Mouse (Mus musculus) cerebellum, adult 2 months (tissue): ENCODE results near the gene Plxnb2.

ENCODE experiments used
- CTCF ChIP-seq: fragments of 200-500 bp; IDR thresholded peaks from 2 replicates; pipeline ENCODE4 v1.5.1; 2011; ENCODE audit warnings: low read depth, mild to moderate bottlenecking, control low read depth, low read length, moderate library complexity, borderline replicate concordance; ENCODE audit not compliant: insufficient read depth
- POLR2A ChIP-seq: fragments of 200-500 bp; IDR thresholded peaks from 2 replicates; pipeline ENCODE4 v1.6.1; 2011; ENCODE audit warnings: low read length, control low read depth, borderline replicate concordance; ENCODE audit not compliant: insufficient read depth

GRCm38 (mm10) chr15:89212495-89212894 is 31.9 kb upstream of the Plxnb2 start:
- TF ChIP-seq POLR2A, result no peak
- no peak for TF ChIP-seq CTCF
